Mouse (Mus musculus): ENCODE measurements at regions not wholly inside any gene's neighbourhood (a gene's known extent, or its start where the extent isn't known, plus 50 kb on each side); places are given as distances from the start of the nearest gene placed in this dataset.

DNA sequence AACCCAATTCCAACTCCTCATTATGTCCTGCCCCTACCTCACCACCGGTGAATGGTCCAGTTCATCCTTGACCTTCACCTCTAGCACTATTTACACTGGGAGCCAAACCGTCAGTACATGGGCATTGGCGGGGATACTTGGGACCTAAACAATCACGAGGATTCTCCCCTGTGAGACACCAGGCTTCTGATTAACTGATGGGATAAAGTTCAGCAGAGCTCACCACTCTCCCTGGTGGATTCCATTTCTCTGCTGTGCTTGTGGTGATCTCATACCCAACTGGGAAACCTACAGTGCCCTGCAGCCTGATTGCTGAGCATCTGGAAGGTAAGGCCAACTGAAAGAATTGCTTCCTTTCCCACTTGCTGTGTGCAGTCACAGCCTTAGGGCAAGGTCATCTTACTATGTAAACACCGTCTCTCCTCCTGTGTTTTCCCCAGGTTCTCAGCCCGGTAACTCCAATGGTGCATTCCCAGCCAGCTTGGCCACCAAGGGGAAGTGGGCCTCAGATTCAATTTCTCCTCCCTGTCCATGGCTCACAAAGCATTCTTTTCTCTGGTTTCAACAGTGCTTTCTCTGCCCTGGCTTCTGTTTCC, 125.0 kb upstream of the D7Ertd443e start:
- H3K9ac ChIP-seq (ENCODE audit: control insufficient read depth, low read depth, low read length, poor library complexity, severe bottlenecking) = no peak overlapping the region
- H3K27ac ChIP-seq (ENCODE audit: control insufficient read depth, low read depth, low read length) = no peak overlapping the region
- no peaks in the 10 kb centered on the region for H3K9me3 ChIP-seq (replicated peaks; ENCODE audit: insufficient read depth, low read length)
- H3K27me3 ChIP-seq (ENCODE audit: control insufficient read depth in 1 of 2, insufficient read depth in 2 of 2, low read length in 2 of 2) = no peaks in the 10 kb centered on the region
- no peak overlapping the region for H3K4me3 ChIP-seq (ENCODE audit: control insufficient read depth in 1 of 2, insufficient read depth in 1 of 2, low read depth in 2 of 2, low read length in 2 of 2)
- no peak for TF ChIP-seq BHLHE40 (IDR thresholded peaks at IDR 0.05; ENCODE audit: borderline replicate concordance, low read depth, low read length)
- no peak for TF ChIP-seq USF1 (IDR thresholded peaks at IDR 0.05; ENCODE audit: low read depth, low read length)
- TF ChIP-seq NELFE (IDR thresholded peaks at IDR 0.05; ENCODE audit: low read depth, low read length) = no peak
- no peak for TF ChIP-seq RAD21 (IDR thresholded peaks at IDR 0.05; ENCODE audit: low read depth, low read length)
- no peak for TF ChIP-seq MAZ (IDR thresholded peaks at IDR 0.05; ENCODE audit: low read depth, low read length)
- TF ChIP-seq UBTF (IDR thresholded peaks at IDR 0.05; ENCODE audit: borderline replicate concordance, insufficient read depth, low read depth, low read length) = no peak
- no peak for TF ChIP-seq MYB (IDR thresholded peaks at IDR 0.05; ENCODE audit: low read depth, low read length)
- no peak for TF ChIP-seq ETS1 (IDR thresholded peaks at IDR 0.05; ENCODE audit: low read depth, low read length)
- no peak for TF ChIP-seq GABPA (IDR thresholded peaks at IDR 0.05; ENCODE audit: low read depth, low read length)
- no peak for TF ChIP-seq MEF2A (IDR thresholded peaks at IDR 0.05; ENCODE audit: extremely low read depth, insufficient replicate concordance, low read depth, low read length, poor library complexity, severe bottlenecking)
- no peaks in the 10 kb centered on the region for H3K4me1 ChIP-seq (ENCODE audit: control insufficient read depth in 1 of 2, insufficient read depth in 2 of 2, low read length in 2 of 2)
- no peaks in the 10 kb centered on the region for H3K79me2 ChIP-seq (ENCODE audit: control insufficient read depth, insufficient read depth, low read length, poor library complexity)
- no peak for DNase-seq (ENCODE audit: low read depth, low spot score)
- no peaks in the 10 kb centered on the region for H3K36me3 ChIP-seq (ENCODE audit: control insufficient read depth in 1 of 2, insufficient read depth in 2 of 2, low read length in 2 of 2)

DNA sequence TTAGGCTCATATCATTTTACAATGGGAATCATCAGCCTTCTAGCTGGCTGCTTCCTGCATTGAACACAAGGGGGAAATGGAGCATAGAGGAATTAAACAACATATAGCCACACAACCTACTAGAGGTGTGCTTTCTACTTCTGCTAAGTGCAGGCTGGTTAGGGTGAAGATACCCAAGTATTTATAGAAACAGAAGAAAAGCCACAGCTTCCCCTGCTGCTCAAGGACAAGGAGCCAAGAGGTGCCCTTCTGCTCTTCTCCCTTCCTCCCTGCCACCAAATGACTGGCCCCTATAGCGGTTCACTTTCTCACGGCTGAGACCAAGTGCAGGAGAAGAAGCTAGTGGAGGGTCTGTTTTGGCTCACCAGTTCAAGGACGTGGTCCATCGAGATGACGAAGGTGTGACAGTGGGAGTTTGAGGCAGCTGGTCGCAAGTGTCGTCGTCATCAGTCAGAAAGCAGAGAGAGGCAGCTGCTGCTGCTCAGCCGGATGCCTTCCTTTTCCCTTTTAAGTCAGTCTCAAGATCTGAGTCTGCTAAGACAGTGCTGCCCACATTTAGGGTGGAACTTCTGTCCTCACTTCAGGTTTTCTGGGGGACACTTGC, 134.0 kb upstream of the D7Ertd443e start:
- no peak overlapping the region for H3K4me3 ChIP-seq (ENCODE audit: control insufficient read depth in 1 of 2, insufficient read depth in 1 of 2, low read depth in 2 of 2, low read length in 2 of 2)
- DNase-seq (ENCODE audit: low read depth, low spot score) = no peak
- TF ChIP-seq ZKSCAN1 (IDR thresholded peaks at IDR 0.05; ENCODE audit: low read depth, low read length) (no peak), EP300 (IDR thresholded peaks at IDR 0.05; ENCODE audit: low read depth in 1 of 2, low read length in 2 of 2) (no peak), KAT2A (conservative IDR thresholded peaks at IDR 0.05; ENCODE audit: low read depth, low read length) (no peak), SMC3 (IDR thresholded peaks at IDR 0.05; ENCODE audit: low read depth, low read length) (no peak), MAZ (IDR thresholded peaks at IDR 0.05; ENCODE audit: low read depth, low read length) (no peak), ELF1 (IDR thresholded peaks at IDR 0.05; ENCODE audit: low read depth, low read length) (no peak), TCF12 (IDR thresholded peaks at IDR 0.05; ENCODE audit: low read depth, low read length) (no peak), MXI1 (IDR thresholded peaks at IDR 0.05; ENCODE audit: low read depth, low read length) (no peak), USF1 (IDR thresholded peaks at IDR 0.05; ENCODE audit: low read depth, low read length) (no peak), GATA1 (IDR thresholded peaks at IDR 0.05; ENCODE audit: low read depth, low read length) (no peak), JUND (IDR thresholded peaks at IDR 0.05; ENCODE audit: low read depth, low read length) (no peak), GABPA (IDR thresholded peaks at IDR 0.05; ENCODE audit: low read depth, low read length) (no peak)
- no peaks in the 10 kb centered on the region for H3K4me1 ChIP-seq (ENCODE audit: control insufficient read depth in 1 of 2, insufficient read depth in 2 of 2, low read length in 2 of 2)
- no peak overlapping the region for H3K9ac ChIP-seq (ENCODE audit: control insufficient read depth, low read depth, low read length, poor library complexity, severe bottlenecking)
- no peaks in the 10 kb centered on the region for H3K9me3 ChIP-seq (replicated peaks; ENCODE audit: insufficient read depth, low read length)
- H3K27me3 ChIP-seq (ENCODE audit: control insufficient read depth in 1 of 2, insufficient read depth in 2 of 2, low read length in 2 of 2) = no peaks in the 10 kb centered on the region
- no peaks in the 10 kb centered on the region for H3K36me3 ChIP-seq (ENCODE audit: control insufficient read depth in 1 of 2, insufficient read depth in 2 of 2, low read length in 2 of 2)
- H3K79me2 ChIP-seq (ENCODE audit: control insufficient read depth, insufficient read depth, low read length, poor library complexity) = no peaks in the 10 kb centered on the region
- no peak overlapping the region for H3K27ac ChIP-seq (ENCODE audit: control insufficient read depth, low read depth, low read length)
